Mouse (Mus musculus) gastrocnemius, adult 2 months (tissue): ENCODE measurements around the gene Lsm10. TPM values are rescaled to one million over a fixed set of nuclear protein-coding genes. Genes with fewer than 3 reads are reported as not detected.
"Not testable (repeated sequence)": the region's sequence is repeated elsewhere in the genome, so short reads cannot be mapped to it uniquely, and the experiment has no call there.

Experiments
- DNase-seq: peaks from one replicate; pipeline ENCODE4 v3.0.0; 2022
- H3K27ac ChIP-seq: fragments of 200-600 bp; 2 replicates; pipeline ENCODE4 v1.8.1; 2022; ENCODE audit warnings: mild to moderate bottlenecking
- H3K4me3 ChIP-seq: fragments of 200-600 bp; 2 replicates; pipeline ENCODE4 v1.8.1; 2022; ENCODE audit warnings: mild to moderate bottlenecking, moderate library complexity
- CTCF ChIP-seq: fragments of 200-600 bp; IDR thresholded peaks from 2 replicates; pipeline ENCODE4 v1.8.1; 2022; ENCODE audit warnings: antibody characterized with exemption, mild to moderate bottlenecking, moderate library complexity
- intact Hi-C: fragments of 180-260 bp; cut with DNase I; formaldehyde crosslinking; loops from one replicate; pipeline ENCODE4 v1.15.1; 2025
- total RNA-seq, 2 experiments: library from RNA; stranded (reverse); gene quantifications; 2 replicates each; pipeline ENCODE4 v1.2.3; 2021

Gene Lsm10
- total RNA-seq, 2 experiments from 2014 or later: 7.3 to 7.4 TPM

GRCm38 (mm10) chr4:126079266-126079665, 17.2 kb upstream of the Lsm10 start:
- TF ChIP-seq CTCF: no peak
- H3K4me3 ChIP-seq: no peak overlapping the region
- intact Hi-C loops: no loop called here
- DNase-seq: peak; percentile 57
- H3K27ac ChIP-seq: no peak overlapping the region

GRCm38 (mm10) chr4:126081601-126082000, 14.8 kb upstream of the Lsm10 start:
- DNase-seq: peak; percentile 1
- H3K4me3 ChIP-seq: no peak overlapping the region
- TF ChIP-seq CTCF: no peak
- H3K27ac ChIP-seq: no peak overlapping the region
- intact Hi-C loops: no loop called here

- intact Hi-C loops: no loop called here
- no peak for TF ChIP-seq CTCF
- peak; percentile 16 for DNase-seq
- Histone ChIP-seq H3K27ac (no peak overlapping the region), H3K4me3 (no peak overlapping the region)
Measured at GRCm38 (mm10) chr4:126083021-126083420, 13.4 kb upstream of the Lsm10 start.

GRCm38 (mm10) chr4:126084382-126084781, 12.0 kb upstream of the Lsm10 start:
- Histone ChIP-seq H3K27ac (no peak overlapping the region), H3K4me3 (no peak overlapping the region)
- intact Hi-C loops: no loop called here
- DNase-seq: peak; percentile 15
- TF ChIP-seq CTCF: no peak

GRCm38 (mm10) chr4:126085996-126086576, 10.3 kb upstream of the Lsm10 start:
- H3K27ac ChIP-seq: peak overlapping the region; percentile 82
- peak overlapping the region; percentile 37 for H3K4me3 ChIP-seq
- peak; percentile 93 for TF ChIP-seq CTCF
- peak; percentile 91 for DNase-seq
- intact Hi-C loops: loop anchor here (1.0 to 5.0 kb wide), 2 partner anchors 27 to 76 kb away; partner anchors contain the start of gene Sh3d21

- Histone ChIP-seq H3K4me3 (no peak overlapping the region), H3K27ac (no peak overlapping the region)
- no peak for TF ChIP-seq CTCF
- intact Hi-C loops: no loop called here
- no peak for DNase-seq
Measured at GRCm38 (mm10) chr4:126090101-126090847, 6.1 kb upstream of the Lsm10 start.

GRCm38 (mm10) chr4:126090848-126091124, 5.6 kb upstream of the Lsm10 start:
- H3K4me3 ChIP-seq: no peak overlapping the region
- no peak for TF ChIP-seq CTCF
- intact Hi-C loops: no loop called here
- no peak for DNase-seq
- H3K27ac ChIP-seq: no peak overlapping the region

- Histone ChIP-seq H3K4me3 (no peak overlapping the region), H3K27ac (no peak overlapping the region; the same call in 1 of the 2 replicates)
- no peak for DNase-seq
- intact Hi-C loops: no loop called here
- no peak for TF ChIP-seq CTCF
Measured at GRCm38 (mm10) chr4:126091873-126092272, 4.5 kb upstream of the Lsm10 start.

GRCm38 (mm10) chr4:126095622-126096430, 597 bp upstream of the Lsm10 start:
- DNase-seq: not testable (repeated sequence)
- H3K27ac ChIP-seq: peak overlapping the region; percentile 90
- H3K4me3 ChIP-seq: peak overlapping the region; percentile 93
- intact Hi-C loops: loop anchor here (5.0 kb wide), 1 partner anchor 166 kb away; the partner anchor contains the start of gene Trappc3

GRCm38 (mm10) chr4:126097711-126098253, 1.4 kb downstream of the Lsm10 start:
- intact Hi-C loops: loop anchor here (5.0 kb wide), 1 partner anchor 165 kb away; the partner anchor contains the start of gene Trappc3
- H3K4me3 ChIP-seq: no peak overlapping the region
- H3K27ac ChIP-seq: peak overlapping the region; percentile 90
- TF ChIP-seq CTCF: no peak
- DNase-seq: no peak

- intact Hi-C loops: loop anchor here (5.0 kb wide), 1 partner anchor 163 kb away; the partner anchor contains the start of gene Trappc3
- no peak for TF ChIP-seq CTCF
- Histone ChIP-seq H3K27ac (peak overlapping the region; percentile 38; the same call in 1 of the 2 replicates), H3K4me3 (no peak overlapping the region)
- DNase-seq: no peak
Measured at GRCm38 (mm10) chr4:126099365-126099764, 2.9 kb downstream of the Lsm10 start.

- TF ChIP-seq CTCF: no peak
- Histone ChIP-seq H3K4me3 (no peak overlapping the region), H3K27ac (peak overlapping the region; percentile 38; the same call in 1 of the 2 replicates)
- intact Hi-C loops: no loop called here
- DNase-seq: no peak
Measured at GRCm38 (mm10) chr4:126100764-126101163, 4.3 kb downstream of the Lsm10 start.
